Mouse (Mus musculus) thymus, adult 2 months (tissue): ENCODE results near the gene Cracr2a.

Experiments
- CTCF ChIP-seq: fragments of 200-500 bp; IDR thresholded peaks from 2 replicates; pipeline ENCODE4 v1.5.1; 2012; ENCODE audit warnings: mild to moderate bottlenecking, control low read depth, low read length, moderate library complexity, borderline replicate concordance; ENCODE audit not compliant: control insufficient read depth, poor library complexity, insufficient read depth; ENCODE audit errors: extremely low read depth
- POLR2A ChIP-seq: fragments of 200-500 bp; IDR thresholded peaks from 2 replicates; pipeline ENCODE4 v1.6.1; 2012; ENCODE audit warnings: mild to moderate bottlenecking, low read length, control low read depth, moderate library complexity; ENCODE audit not compliant: control insufficient read depth, poor library complexity, insufficient read depth; ENCODE audit errors: extremely low read depth

DNA sequence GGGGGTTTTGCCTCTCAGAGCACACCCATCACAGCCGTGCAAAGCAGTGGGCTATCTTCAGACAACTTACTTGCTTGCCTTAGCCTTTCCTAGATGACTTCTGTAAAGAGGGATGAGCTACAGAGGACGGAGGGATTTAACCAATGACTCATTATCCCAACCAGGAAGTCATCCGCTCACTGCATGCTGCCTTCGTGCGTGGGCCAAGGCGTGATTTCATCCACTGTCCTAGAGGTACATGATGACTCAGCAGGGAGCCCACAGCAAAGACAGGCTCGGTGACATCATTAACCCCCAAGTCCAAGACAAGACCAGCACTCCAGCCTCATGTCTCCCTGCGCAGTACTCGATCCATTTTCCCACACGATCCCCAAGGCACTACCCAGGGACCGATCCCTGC lies 96.0 kb downstream of the Cracr2a start:
- TF ChIP-seq POLR2A = no peak
- TF ChIP-seq CTCF = no peak
